Mouse (Mus musculus) liver, adult 2 months (tissue): Measurements from ENCODE around the gene Dock4.

Experiments
- CTCF ChIP-seq: fragments of 200-500 bp; IDR thresholded peaks from 2 replicates; pipeline ENCODE4 v1.5.1; 2011; ENCODE audit warnings: low read depth, low read length, control low read depth
- POLR2A ChIP-seq: fragments of 200-500 bp; IDR thresholded peaks from 2 replicates; pipeline ENCODE4 v1.6.1; 2011; ENCODE audit warnings: low read length, control low read depth; ENCODE audit not compliant: insufficient read depth; ENCODE audit errors: extremely low read depth

- no peak for TF ChIP-seq POLR2A
- no peak for TF ChIP-seq CTCF
These were observed 98.5 kb downstream of the Dock4 start for GRCm38 (mm10) chr12:40544273-40544672.
